Mouse (Mus musculus) lung, postnatal 0 days (tissue): Measurements from ENCODE around the gene Lhx1.

ENCODE experiments used
- CTCF ChIP-seq: IDR thresholded peaks from 2 replicates; pipeline ENCODE4 v1.5.1; 2016; ENCODE audit warnings: antibody characterized with exemption, mild to moderate bottlenecking
- EP300 ChIP-seq: IDR thresholded peaks from 2 replicates; pipeline ENCODE4 v1.6.1; 2016; ENCODE audit warnings: antibody characterized with exemption, mild to moderate bottlenecking, control low read depth

DNA sequence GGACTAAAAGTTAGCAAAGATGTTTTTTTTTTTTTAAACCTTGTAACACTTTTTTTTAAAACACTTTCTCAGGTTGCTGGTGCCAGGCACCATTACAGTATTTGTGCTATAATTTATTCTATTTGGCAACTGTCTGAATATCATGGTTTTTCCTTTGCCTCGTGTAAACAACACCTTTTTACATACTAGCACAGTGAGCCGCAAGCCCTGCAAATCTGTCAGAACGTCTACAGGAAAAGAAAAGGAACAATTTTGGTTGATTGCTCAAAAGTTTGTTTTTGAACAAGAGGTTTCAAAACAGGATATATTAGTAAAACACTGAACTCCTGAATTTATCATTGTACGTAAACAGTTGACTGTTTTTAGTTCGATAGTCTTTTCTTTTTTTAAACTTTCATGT, 7.1 kb downstream of the Lhx1 start:
- TF ChIP-seq CTCF: no peak
- no peak for TF ChIP-seq EP300
